Mouse (Mus musculus): ENCODE results near the gene Bag2. TPM values are rescaled to one million over a fixed set of nuclear protein-coding genes. Genes with fewer than 3 reads are reported as not detected.

Bag2 gene
- total RNA-seq (2023), result 4.6 TPM

GRCm38 (mm10) chr1:33757491-33758041 is at the start of gene Bag2:
Gene Bag2, minus strand, starts transcription at chr1:33757795.

GRCm38 (mm10) chr1:33719733-33720225 is 37.8 kb downstream of the Bag2 start, which contains the start of gene Rab23:
Gene Rab23, plus strand, starts transcription at chr1:33719887.

Other genes with a start within 250 kb of the Bag2 start
- gene Prim2, start 88.0 kb downstream of the Bag2 start, total RNA-seq (2023), result 15.1 TPM
- gene Rab23, start 37.9 kb downstream of the Bag2 start, total RNA-seq (2023), result 10.0 TPM
- 50.0 TPM for gene Zfp451, start 56.8 kb upstream of the Bag2 start, total RNA-seq (2023)
- gene Bend6, start 150.0 kb upstream of the Bag2 start, total RNA-seq (2023), result 9.6 TPM
- gene Dst, start 150.4 kb upstream of the Bag2 start, total RNA-seq (2023), result 3.7 TPM

All from CD8-positive naive resting alpha-beta T cell, adult 57 days (primary cell).